Mouse (Mus musculus): ENCODE measurements at regions not wholly inside any gene's neighbourhood (a gene's known extent, or its start where the extent isn't known, plus 50 kb on each side); places are given as distances from the start of the nearest gene placed in this dataset.

- DNase-seq = no peak
Observed at GRCm38 (mm10) chr15:67364099-67364756, 863.5 kb upstream of the Lrrc6 start.

GRCm38 (mm10) chr15:67361012-67361571, 860.4 kb upstream of the Lrrc6 start:
- DNase-seq = no peak

- DNase-seq = no peak
Observed at GRCm38 (mm10) chr15:67357867-67358266, 857.2 kb upstream of the Lrrc6 start.

GRCm38 (mm10) chr15:67355334-67355733, 854.6 kb upstream of the Lrrc6 start:
- DNase-seq = no peak

- DNase-seq = no peak
Observed at GRCm38 (mm10) chr15:67354598-67355159, 854.0 kb upstream of the Lrrc6 start.

- no peak for DNase-seq
Observed at GRCm38 (mm10) chr15:67349501-67349900, 848.8 kb upstream of the Lrrc6 start.

- no peak for DNase-seq
Observed at GRCm38 (mm10) chr15:67345179-67346148, 844.8 kb upstream of the Lrrc6 start.

GRCm38 (mm10) chr15:67342050-67342449, 841.3 kb upstream of the Lrrc6 start:
- DNase-seq = no peak

- DNase-seq = no peak
Observed at GRCm38 (mm10) chr15:67337040-67337395, 836.3 kb upstream of the Lrrc6 start.

- DNase-seq = no peak
Observed at GRCm38 (mm10) chr15:67336294-67337039, 835.8 kb upstream of the Lrrc6 start.

GRCm38 (mm10) chr15:67332521-67332920, 831.8 kb upstream of the Lrrc6 start:
- no peak for DNase-seq

GRCm38 (mm10) chr15:67320292-67320691, 819.6 kb upstream of the Lrrc6 start:
- DNase-seq = no peak

- no peak for DNase-seq
Observed at GRCm38 (mm10) chr15:67315202-67315601, 814.5 kb upstream of the Lrrc6 start.

- no peak for DNase-seq
Observed at GRCm38 (mm10) chr15:67313648-67314047, 812.9 kb upstream of the Lrrc6 start.

- no peak for DNase-seq
Observed at GRCm38 (mm10) chr15:67305681-67306080, 805.0 kb upstream of the Lrrc6 start.

GRCm38 (mm10) chr15:67303804-67304203, 803.1 kb upstream of the Lrrc6 start:
- no peak for DNase-seq

- no peak for DNase-seq
Observed at GRCm38 (mm10) chr15:67301871-67302363, 801.2 kb upstream of the Lrrc6 start.

- DNase-seq = no peak
Observed at GRCm38 (mm10) chr15:67301024-67301423, 800.3 kb upstream of the Lrrc6 start.

GRCm38 (mm10) chr15:67294797-67295196, 794.1 kb upstream of the Lrrc6 start:
- DNase-seq = no peak

- DNase-seq = no peak
Observed at GRCm38 (mm10) chr15:67289749-67290148, 789.0 kb upstream of the Lrrc6 start.

GRCm38 (mm10) chr15:67284941-67285340, 784.2 kb upstream of the Lrrc6 start:
- no peak for DNase-seq

- no peak for DNase-seq
Observed at GRCm38 (mm10) chr15:67283275-67283972, 782.7 kb upstream of the Lrrc6 start.
